Mouse (Mus musculus): Measurements from ENCODE around the gene Minos1. TPM values are rescaled to one million over a fixed set of nuclear protein-coding genes. Genes with fewer than 3 reads are reported as not detected.

The Minos1 gene
- total RNA-seq, 2 experiments from 2014 or later = 714 to 726 TPM

- intact Hi-C loops (cut with DNase I) = no loop called here
- DNase-seq = no peak
Measured at GRCm38 (mm10) chr4:139105453-139105852, 25.5 kb downstream of the Minos1 start.

- no peak for DNase-seq
- intact Hi-C loops (cut with DNase I) = no loop called here
Measured at GRCm38 (mm10) chr4:139101546-139101945, 29.4 kb downstream of the Minos1 start.

- intact Hi-C loops (cut with DNase I) = no loop called here
- no peak for DNase-seq
Measured at GRCm38 (mm10) chr4:139100326-139100725, 30.6 kb downstream of the Minos1 start.

- intact Hi-C loops (cut with DNase I) = no loop called here
- no peak for DNase-seq
Measured at GRCm38 (mm10) chr4:139096201-139096600, 34.7 kb downstream of the Minos1 start.

- intact Hi-C loops (cut with DNase I) = no loop called here
- no peak for DNase-seq
Measured at GRCm38 (mm10) chr4:139095406-139095805, 35.5 kb downstream of the Minos1 start.

- DNase-seq = no peak
- intact Hi-C loops (cut with DNase I) = loop anchor here (5.0 kb wide), 1 partner anchor 99 kb away; the partner anchor contains the start of gene Capzb
Measured at GRCm38 (mm10) chr4:139093196-139093530, 37.8 kb downstream of the Minos1 start.

- intact Hi-C loops (cut with DNase I) = loop anchor here (5.0 kb wide), 1 partner anchor 100 kb away; the partner anchor contains the start of gene Capzb
- peak; percentile 73 to 74 for DNase-seq
Measured at GRCm38 (mm10) chr4:139092356-139093195, 38.3 kb downstream of the Minos1 start, which contains the start of gene Nbl1. Gene Nbl1, minus strand, starts transcription at chr4:139092993.

- DNase-seq = peak; percentile 47 to 57
- intact Hi-C loops (cut with DNase I) = loop anchor here (5.0 kb wide), 1 partner anchor 101 kb away; the partner anchor contains the start of gene Capzb
Measured at GRCm38 (mm10) chr4:139091478-139092355, 39.2 kb downstream of the Minos1 start.

- intact Hi-C loops (cut with DNase I) = loop anchor here (5.0 kb wide), 1 partner anchor 101 kb away; the partner anchor contains the start of gene Capzb
- no peak for DNase-seq
Measured at GRCm38 (mm10) chr4:139091066-139091465, 39.8 kb downstream of the Minos1 start.

- intact Hi-C loops (cut with DNase I) = loop anchor here (5.0 kb wide), 1 partner anchor 102 kb away; the partner anchor contains the start of gene Capzb
- no peak for DNase-seq
Measured at GRCm38 (mm10) chr4:139090303-139090940, 40.5 kb downstream of the Minos1 start.

GRCm38 (mm10) chr4:139088982-139089671, 41.8 kb downstream of the Minos1 start:
- DNase-seq = no peak
- intact Hi-C loops (cut with DNase I) = loop anchor here (5.0 kb wide), 1 partner anchor 143 kb away; no protein-coding TSS in a partner anchor

- no peak for DNase-seq
- intact Hi-C loops (cut with DNase I) = loop anchor here (1.0 to 5.0 kb wide), 4 partner anchors 145 to 250 kb away; no protein-coding TSS in a partner anchor
Measured at GRCm38 (mm10) chr4:139086984-139087383, 43.9 kb downstream of the Minos1 start.

GRCm38 (mm10) chr4:139086037-139086436, 44.9 kb downstream of the Minos1 start:
- intact Hi-C loops (cut with DNase I) = loop anchor here (1.0 to 5.0 kb wide), 4 partner anchors 146 to 251 kb away; no protein-coding TSS in a partner anchor
- peak; percentile 89 to 94 for DNase-seq

GRCm38 (mm10) chr4:139085337-139085736, 45.6 kb downstream of the Minos1 start:
- intact Hi-C loops (cut with DNase I) = loop anchor here (5.0 kb wide), 1 partner anchor 147 kb away; no protein-coding TSS in a partner anchor
- DNase-seq = peak in 1 of 2 experiments; percentile 58

GRCm38 (mm10) chr4:139082790-139083564, 47.9 kb downstream of the Minos1 start:
- DNase-seq = no peak
- intact Hi-C loops (cut with DNase I) = no loop called here

- no peak for DNase-seq
- intact Hi-C loops (cut with DNase I) = no loop called here
Measured at GRCm38 (mm10) chr4:139081270-139081931, 49.5 kb downstream of the Minos1 start.

- intact Hi-C loops (cut with DNase I) = no loop called here
- DNase-seq = peak in 1 of 2 experiments; percentile 57
Measured at GRCm38 (mm10) chr4:139080259-139080658, 50.7 kb downstream of the Minos1 start.

GRCm38 (mm10) chr4:139079439-139079838, 51.5 kb downstream of the Minos1 start:
- intact Hi-C loops (cut with DNase I) = no loop called here
- DNase-seq = no peak
